Mouse (Mus musculus): Measurements from ENCODE around the gene Vcan. TPM values are rescaled to one million over a fixed set of nuclear protein-coding genes. Genes with fewer than 3 reads are reported as not detected.

Vcan gene
- total RNA-seq, 2 experiments from 2014 or later = 19.5 to 21.8 TPM

GRCm38 (mm10) chr13:89738275-89738674, 4.0 kb downstream of the Vcan start:
- no peak for DNase-seq
- intact Hi-C loops (cut with DNase I) = loop anchor here (5.0 kb wide), 1 partner anchor 349 kb away; the partner anchor contains the start of genes Tmem167 and Xrcc4

- intact Hi-C loops (cut with DNase I) = loop anchor here (5.0 kb wide), 1 partner anchor 352 kb away; the partner anchor contains the start of genes Tmem167 and Xrcc4
- peak; percentile 8 to 45 for DNase-seq
These were observed 7.2 kb downstream of the Vcan start for GRCm38 (mm10) chr13:89735111-89735510.

GRCm38 (mm10) chr13:89726492-89726891, 15.8 kb downstream of the Vcan start:
- no peak for DNase-seq
- intact Hi-C loops (cut with DNase I) = no loop called here

- no peak for DNase-seq
- intact Hi-C loops (cut with DNase I) = no loop called here
These were observed 21.8 kb downstream of the Vcan start for GRCm38 (mm10) chr13:89720497-89720896.

GRCm38 (mm10) chr13:89709497-89710201, 32.7 kb downstream of the Vcan start:
- intact Hi-C loops (cut with DNase I) = no loop called here
- DNase-seq = no peak

GRCm38 (mm10) chr13:89708151-89708927, 34.0 kb downstream of the Vcan start:
- DNase-seq = no peak
- intact Hi-C loops (cut with DNase I) = no loop called here

- DNase-seq = no peak
- intact Hi-C loops (cut with DNase I) = no loop called here
These were observed 39.9 kb downstream of the Vcan start for GRCm38 (mm10) chr13:89702395-89702794.

- no peak for DNase-seq
- intact Hi-C loops (cut with DNase I) = no loop called here
These were observed 42.2 kb downstream of the Vcan start for GRCm38 (mm10) chr13:89699998-89700555.

- intact Hi-C loops (cut with DNase I) = no loop called here
- no peak for DNase-seq
These were observed 49.7 kb downstream of the Vcan start for GRCm38 (mm10) chr13:89692597-89692996.

GRCm38 (mm10) chr13:89683490-89683889, 58.8 kb downstream of the Vcan start:
- intact Hi-C loops (cut with DNase I) = no loop called here
- DNase-seq = no peak

- intact Hi-C loops (cut with DNase I) = no loop called here
- no peak for DNase-seq
These were observed 60.1 kb downstream of the Vcan start for GRCm38 (mm10) chr13:89682254-89682653.

GRCm38 (mm10) chr13:89679756-89680155, 62.6 kb downstream of the Vcan start:
- DNase-seq = no peak
- intact Hi-C loops (cut with DNase I) = no loop called here

- intact Hi-C loops (cut with DNase I) = no loop called here
- DNase-seq = no peak
These were observed 71.8 kb downstream of the Vcan start for GRCm38 (mm10) chr13:89670505-89670904.

GRCm38 (mm10) chr13:89668981-89669880, 73.1 kb downstream of the Vcan start:
- DNase-seq = no peak
- intact Hi-C loops (cut with DNase I) = loop anchor here (2.0 to 10.0 kb wide), 3 partner anchors 846 to 1218 kb away; no protein-coding TSS in a partner anchor

- intact Hi-C loops (cut with DNase I) = loop anchor here (2.0 to 10.0 kb wide), 3 partner anchors 847 to 1219 kb away; no protein-coding TSS in a partner anchor
- DNase-seq = peak; percentile 5 to 44
These were observed 74.2 kb downstream of the Vcan start for GRCm38 (mm10) chr13:89668069-89668468.

- intact Hi-C loops (cut with DNase I) = loop anchor here (10.0 kb wide), 1 partner anchor 853 kb away; no protein-coding TSS in a partner anchor
- no peak for DNase-seq
These were observed 80.6 kb downstream of the Vcan start for GRCm38 (mm10) chr13:89661688-89662087.

GRCm38 (mm10) chr13:89657046-89657445, 85.3 kb downstream of the Vcan start:
- no peak for DNase-seq
- intact Hi-C loops (cut with DNase I) = no loop called here

- DNase-seq = no peak
- intact Hi-C loops (cut with DNase I) = no loop called here
These were observed 89.0 kb downstream of the Vcan start for GRCm38 (mm10) chr13:89653279-89653678.

- intact Hi-C loops (cut with DNase I) = no loop called here
- DNase-seq = no peak
These were observed 89.5 kb downstream of the Vcan start for GRCm38 (mm10) chr13:89652773-89653172.

GRCm38 (mm10) chr13:89645589-89645988, 96.7 kb downstream of the Vcan start:
- intact Hi-C loops (cut with DNase I) = no loop called here
- no peak for DNase-seq

Measured in heart, postnatal 14 days (tissue).